Mouse (Mus musculus) stomach, embryonic 16.5 days (tissue): ENCODE measurements around the gene Ube2e2. TPM values are rescaled to one million over a fixed set of nuclear protein-coding genes. Genes with fewer than 3 reads are reported as not detected.
A peak's percentile ranks its signal among the peaks of the same experiment; 100 is the strongest.
"Not testable (repeated sequence)": the region's sequence is repeated elsewhere in the genome, so short reads cannot be mapped to it uniquely, and the experiment has no call there.

Source experiments
- ATAC-seq: fragments of 200-750 bp; cut with Nextera tagmentation; 2 replicates; pipeline ENCODE4 v1.8.0; 2017; ENCODE audit warnings: moderate number of reproducible peaks, moderate TSS enrichment; ENCODE audit not compliant: insufficient read depth, low FRiP score
- H3K27ac ChIP-seq: fragments of 300-500 bp; sonication (generic); 2 replicates; pipeline ENCODE4 v1.5.1; 2014; ENCODE audit warnings: low read length
- H3K27me3 ChIP-seq: fragments of 300-500 bp; sonication (generic); 2 replicates; pipeline ENCODE4 v1.6.1; 2014; ENCODE audit warnings: low read length, control low read depth, mixed read lengths; ENCODE audit not compliant: control insufficient read depth, insufficient read depth
- H3K36me3 ChIP-seq: fragments of 300-500 bp; sonication (generic); 2 replicates; pipeline ENCODE4 v1.6.1; 2014; ENCODE audit warnings: low read length; ENCODE audit not compliant: control insufficient read depth, insufficient read depth
- H3K4me1 ChIP-seq: fragments of 300-500 bp; sonication (generic); 2 replicates; pipeline ENCODE4 v1.6.1; 2014; ENCODE audit warnings: low read length, control low read depth, mixed read lengths; ENCODE audit not compliant: control insufficient read depth, insufficient read depth
- H3K4me2 ChIP-seq: fragments of 300-500 bp; sonication (generic); 2 replicates; pipeline ENCODE4 v1.6.1; 2014; ENCODE audit warnings: low read depth, low read length, mixed read lengths
- H3K4me3 ChIP-seq: fragments of 300-500 bp; sonication (generic); replicated peaks from 2 replicates; pipeline ENCODE4 v1.5.1; 2014; ENCODE audit warnings: mild to moderate bottlenecking, low read length
- H3K9ac ChIP-seq: fragments of 300-500 bp; sonication (generic); 2 replicates; pipeline ENCODE4 v1.6.1; 2014; ENCODE audit warnings: low read length
- H3K9me3 ChIP-seq: fragments of 300-500 bp; sonication (generic); replicated peaks from 2 replicates; pipeline ENCODE4 v1.6.1; 2016; ENCODE audit warnings: low read length, control low read depth; ENCODE audit not compliant: control insufficient read depth
- WGBS: fragments of 180-500 bp; shearing (Covaris S2); extraction: QIAGEN DNeasy Blood & Tissue Kit; methylation state at CpG from one replicate; pipeline ENCODE4 v1.1.7; 2014; 5-methylcytosine and 5-hydroxymethylcytosine counted together
- polyA plus RNA-seq: library from polyadenylated mRNA; unstranded; fragments of >200 nt; fragmentation: Nextera tagmentation; extraction: Ambion mirVana; gene quantifications from 2 replicates; pipeline ENCODE4 v1.2.1, GENCODE M21; 2015

Ube2e2 gene
- polyA plus RNA-seq, 1 experiment from 2014 or later = 56.1 TPM

DNA sequence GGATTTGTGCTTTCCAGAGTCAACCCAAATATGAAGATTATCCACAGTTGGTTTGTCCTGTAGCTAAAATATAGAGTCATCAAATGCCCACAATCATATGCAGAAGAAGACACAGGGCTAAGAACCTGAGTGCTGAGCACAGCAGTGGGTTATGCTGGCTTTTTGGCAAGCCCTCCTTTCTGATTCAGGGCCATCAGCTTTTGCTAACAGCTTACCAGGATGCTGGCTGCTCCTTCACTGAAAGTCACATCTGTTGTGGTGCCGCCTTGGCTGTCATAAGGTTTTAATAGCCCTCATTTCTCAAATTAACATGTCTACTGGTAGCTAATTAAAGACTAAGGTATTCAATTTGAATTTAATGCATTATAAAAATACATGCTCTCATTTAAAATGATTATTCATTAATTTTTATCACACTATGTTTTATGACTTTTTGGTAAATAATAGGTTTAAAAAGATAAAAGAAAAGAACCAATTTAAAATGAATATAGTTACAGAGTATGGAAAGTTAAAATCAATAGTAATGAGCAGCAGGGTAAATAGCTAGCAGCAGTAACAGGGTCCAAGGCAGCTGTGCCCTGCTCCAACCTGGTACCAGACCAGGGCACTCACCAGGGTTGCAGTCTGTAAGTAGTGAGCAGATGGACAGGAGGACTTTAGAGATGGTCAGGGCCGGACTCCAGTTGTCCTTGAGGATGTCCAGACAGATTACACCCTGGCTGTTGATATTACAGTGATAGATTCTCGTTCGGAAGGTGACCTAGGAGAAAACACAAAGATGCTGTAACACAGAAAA lies 307.6 kb downstream of the Ube2e2 start:
- 83% methylated on average over 4 of the region's 4 CpGs for WGBS
- H3K4me2 ChIP-seq = no peak overlapping the region
- no peak for ATAC-seq

DNA sequence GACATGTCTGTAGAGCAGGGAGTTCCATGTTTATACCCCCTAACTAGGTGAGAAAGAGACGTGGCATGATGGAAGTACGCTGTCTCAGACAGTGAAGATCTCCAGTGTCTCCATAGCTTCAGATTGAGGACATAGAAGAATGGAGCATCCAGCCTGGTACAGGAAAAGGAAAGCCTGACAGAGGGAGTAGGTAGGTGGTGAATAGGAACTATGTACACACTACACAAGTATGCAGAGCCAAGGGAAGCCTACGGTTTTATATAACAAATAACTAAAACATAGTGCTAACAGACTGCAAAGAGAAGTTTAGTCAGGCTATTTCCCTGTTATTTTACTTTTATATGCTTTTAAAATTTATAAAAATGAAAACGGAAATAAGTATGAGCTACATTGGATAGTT lies 312.3 kb downstream of the Ube2e2 start:
- no peaks in the 10 kb centered on the region for H3K9me3 ChIP-seq
- H3K4me3 ChIP-seq = no peak overlapping the region
- H3K27ac ChIP-seq = no peak overlapping the region
- 91% methylated on average over 4 of the region's 4 CpGs for WGBS
- ATAC-seq = no peak
- H3K4me1 ChIP-seq = no peaks in the 10 kb centered on the region
- no peak overlapping the region for H3K9ac ChIP-seq
- H3K27me3 ChIP-seq = no peaks in the 10 kb centered on the region
- H3K36me3 ChIP-seq = no peaks in the 10 kb centered on the region
- no peak overlapping the region for H3K4me2 ChIP-seq

More for the DNA sequence above, 307.6 kb downstream of the Ube2e2 start:
- no peaks in the 10 kb centered on the region for H3K36me3 ChIP-seq
- no peak overlapping the region for H3K9ac ChIP-seq
- H3K4me3 ChIP-seq = no peak overlapping the region
- H3K4me1 ChIP-seq = no peaks in the 10 kb centered on the region
- H3K9me3 ChIP-seq = no peaks in the 10 kb centered on the region
- H3K27me3 ChIP-seq = no peaks in the 10 kb centered on the region
- H3K27ac ChIP-seq = no peak overlapping the region

DNA sequence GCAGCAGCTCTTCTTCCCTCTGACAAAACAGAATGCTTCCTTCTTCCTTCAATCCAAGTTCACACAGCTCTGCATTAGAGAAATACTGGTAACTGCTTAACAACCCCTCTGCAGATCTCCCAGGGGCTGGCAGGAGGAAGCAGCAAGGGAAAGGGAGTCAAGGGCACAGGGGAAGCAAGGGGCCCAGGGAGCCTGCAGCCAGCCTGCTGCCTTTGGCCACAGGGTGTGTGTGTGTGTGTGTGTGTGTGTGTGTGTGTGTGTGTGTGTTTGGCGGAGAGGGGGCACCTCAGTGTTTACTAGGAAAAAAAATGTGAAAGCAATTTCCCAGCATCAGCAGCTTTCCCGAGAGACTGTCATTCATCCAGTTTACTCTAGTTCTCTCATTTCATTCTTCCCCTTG lies 319.3 kb downstream of the Ube2e2 start:
- Histone ChIP-seq H3K27me3 (no peaks in the 10 kb centered on the region), H3K4me2 (no peak overlapping the region), H3K36me3 (no peaks in the 10 kb centered on the region), H3K9me3 (no peaks in the 10 kb centered on the region), H3K9ac (no peak overlapping the region), H3K4me3 (no peak overlapping the region), H3K4me1 (no peaks in the 10 kb centered on the region), H3K27ac (no peak overlapping the region)
- ATAC-seq = no peak
- 35% methylated on average over 2 of the region's 2 CpGs for WGBS

DNA sequence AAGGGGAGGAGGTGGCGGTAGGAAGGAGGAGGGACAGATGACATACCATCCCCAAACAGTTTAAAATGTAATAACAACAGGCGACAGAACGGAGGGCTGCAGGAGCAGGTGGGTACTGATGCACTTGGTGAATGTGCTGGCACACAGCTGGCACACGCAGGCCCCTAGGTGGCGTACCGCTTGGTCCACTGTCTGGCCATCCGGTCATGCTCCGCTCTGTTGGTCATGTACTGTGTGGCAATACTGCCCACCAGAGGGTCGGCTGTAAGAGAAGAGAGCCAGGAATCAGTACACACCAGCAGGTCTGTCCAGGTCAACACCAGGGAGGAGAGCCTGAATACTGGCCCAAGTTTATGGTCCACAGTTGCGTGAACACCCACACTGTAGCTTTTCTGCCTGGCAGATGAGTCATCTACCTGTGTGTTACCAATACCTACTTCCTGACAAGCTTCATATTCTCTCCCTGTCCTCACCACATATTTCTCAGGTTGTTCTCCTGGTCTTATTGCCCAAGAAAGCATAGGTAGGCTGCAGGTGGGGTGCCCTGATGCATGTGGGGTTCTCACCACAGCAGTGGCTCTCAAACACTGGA lies 319.8 kb downstream of the Ube2e2 start:
- no peak for ATAC-seq
- Histone ChIP-seq H3K27ac (no peak overlapping the region), H3K9ac (no peak overlapping the region), H3K27me3 (no peaks in the 10 kb centered on the region), H3K4me2 (no peak overlapping the region), H3K4me1 (no peaks in the 10 kb centered on the region), H3K36me3 (no peaks in the 10 kb centered on the region), H3K4me3 (no peak overlapping the region), H3K9me3 (no peaks in the 10 kb centered on the region)
- WGBS = 90% methylated on average over 10 of the region's 10 CpGs

DNA sequence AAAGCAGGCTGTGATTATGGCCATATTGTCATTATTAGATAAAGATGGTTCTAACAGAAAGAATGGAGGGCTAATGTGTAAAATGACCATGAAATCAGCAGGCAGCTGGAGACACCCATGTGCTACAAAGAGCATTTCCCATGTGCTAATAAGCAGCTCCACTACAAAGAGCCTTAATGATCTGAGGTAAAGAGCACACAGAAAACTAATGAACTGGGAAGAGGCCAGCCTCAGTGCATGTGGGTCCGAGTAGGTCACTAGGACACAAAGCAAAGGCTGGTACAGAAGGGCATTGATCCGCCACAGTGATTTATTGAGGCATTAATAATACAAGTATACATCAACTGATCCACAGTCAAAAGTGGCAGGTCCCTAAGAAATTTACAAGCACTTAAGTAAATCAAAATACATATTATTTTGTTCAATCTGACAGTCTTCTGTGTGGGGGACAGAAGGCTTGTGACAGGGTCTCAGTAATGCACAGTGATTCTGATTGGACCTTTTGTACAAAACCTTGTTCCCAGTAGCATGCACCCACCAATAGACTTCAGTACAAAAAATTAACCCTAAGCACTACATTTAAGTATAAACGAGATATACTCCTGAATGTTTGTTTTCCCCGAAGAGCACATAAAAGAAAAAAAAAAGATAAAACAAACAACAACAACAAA lies 320.6 kb downstream of the Ube2e2 start:
- Histone ChIP-seq H3K4me2 (no peak overlapping the region), H3K27me3 (no peaks in the 10 kb centered on the region), H3K4me1 (no peaks in the 10 kb centered on the region), H3K36me3 (no peaks in the 10 kb centered on the region), H3K9me3 (no peaks in the 10 kb centered on the region), H3K27ac (no peak overlapping the region), H3K4me3 (no peak overlapping the region), H3K9ac (no peak overlapping the region)
- no peak for ATAC-seq
- WGBS = 66% methylated on average over 4 of the region's 4 CpGs

DNA sequence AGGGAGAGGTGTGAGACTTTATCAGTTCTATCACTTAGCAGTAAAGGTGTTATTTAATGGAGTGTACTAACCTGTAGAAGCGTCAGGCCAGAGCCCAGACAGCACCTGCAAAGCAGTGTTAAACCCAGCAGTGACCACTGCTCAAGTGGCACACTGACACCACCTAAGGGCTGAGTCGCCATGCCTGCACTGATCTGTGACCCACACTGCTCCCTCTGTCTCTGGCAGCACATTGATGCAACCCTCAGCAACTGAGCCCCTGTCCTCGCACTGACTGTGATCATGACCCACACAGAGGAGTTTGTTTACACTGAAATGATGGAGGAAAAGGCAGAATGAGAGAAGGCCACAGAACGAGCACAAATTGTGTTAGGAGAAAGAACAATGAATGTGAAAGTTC lies 321.2 kb downstream of the Ube2e2 start:
- 59% methylated on average over 4 of the region's 4 CpGs for WGBS
- Histone ChIP-seq H3K4me1 (no peaks in the 10 kb centered on the region), H3K27ac (no peak overlapping the region), H3K4me2 (no peak overlapping the region), H3K4me3 (no peak overlapping the region), H3K9me3 (no peaks in the 10 kb centered on the region), H3K27me3 (no peaks in the 10 kb centered on the region), H3K9ac (no peak overlapping the region), H3K36me3 (no peaks in the 10 kb centered on the region)
- no peak for ATAC-seq

DNA sequence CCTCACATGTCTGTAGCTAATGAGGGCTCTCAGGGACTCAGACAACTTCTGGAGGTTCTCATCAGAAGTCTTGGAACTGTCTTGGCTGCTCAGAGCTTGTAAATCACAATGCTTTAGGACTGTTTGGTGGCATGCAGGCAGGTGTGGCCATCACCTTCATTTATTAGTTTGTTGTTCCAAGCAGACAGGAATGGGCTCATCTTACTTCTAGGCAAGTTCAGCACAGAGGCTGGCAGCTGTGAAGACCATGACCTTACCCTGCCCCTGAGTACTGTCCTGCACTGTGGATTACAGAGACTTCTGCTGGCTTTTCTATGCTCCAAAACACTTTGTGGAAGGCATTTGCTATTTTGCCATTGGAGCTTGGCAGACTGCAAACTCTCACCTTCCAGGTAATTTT lies 324.5 kb downstream of the Ube2e2 start:
- no peak for ATAC-seq
- Histone ChIP-seq H3K4me1 (no peaks in the 10 kb centered on the region), H3K4me3 (no peak overlapping the region), H3K4me2 (no peak overlapping the region), H3K36me3 (no peaks in the 10 kb centered on the region), H3K27me3 (no peaks in the 10 kb centered on the region), H3K27ac (no peak overlapping the region), H3K9ac (no peak overlapping the region), H3K9me3 (no peaks in the 10 kb centered on the region)

DNA sequence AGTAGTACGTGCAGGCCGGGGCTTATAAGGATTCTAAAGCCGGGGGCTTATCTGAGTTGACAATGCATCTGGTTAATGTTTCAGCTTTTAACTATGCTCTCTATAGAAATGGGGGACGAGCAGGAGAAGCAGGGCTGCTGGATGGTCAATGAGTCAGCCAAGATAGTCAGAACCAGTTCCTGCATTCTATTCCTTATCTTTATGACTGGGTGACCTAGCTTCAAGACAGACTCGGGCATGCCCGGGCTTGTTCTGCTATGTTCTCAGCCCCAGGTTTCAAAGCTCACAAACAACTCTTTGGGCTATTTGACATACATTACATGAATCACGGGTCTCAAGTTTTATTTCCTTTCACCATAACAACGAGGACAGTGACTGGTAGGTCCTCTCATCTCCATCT lies 329.1 kb downstream of the Ube2e2 start:
- WGBS = 51% methylated on average over 8 of the region's 8 CpGs
- peak; percentile 44; the same call in 1 of the 2 replicates for ATAC-seq
- not testable (repeated sequence) for H3K4me2 ChIP-seq

DNA sequence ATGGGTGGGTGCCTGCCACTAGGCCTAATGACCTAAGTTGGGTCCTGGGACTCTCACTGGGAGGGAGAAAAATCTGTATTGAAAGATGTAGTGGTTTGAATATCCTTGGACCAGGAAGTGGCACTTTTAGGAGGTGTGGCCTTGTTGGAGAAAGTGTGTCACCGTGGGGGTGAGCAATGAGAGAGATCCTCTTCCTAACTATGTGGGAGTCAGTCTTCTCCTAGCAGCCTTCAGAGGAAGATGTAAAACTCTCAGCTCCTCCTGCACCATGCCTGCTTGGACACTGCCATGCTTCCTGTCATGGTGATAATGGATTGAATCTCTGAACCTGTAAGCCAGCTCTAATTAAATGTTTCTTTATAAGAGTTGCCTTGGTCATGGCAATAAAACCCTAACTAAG lies 338.8 kb downstream of the Ube2e2 start:
- H3K27me3 ChIP-seq = no peaks in the 10 kb centered on the region
- no peak overlapping the region for H3K27ac ChIP-seq
- no peaks in the 10 kb centered on the region for H3K9me3 ChIP-seq
- H3K4me1 ChIP-seq = no peaks in the 10 kb centered on the region
- WGBS = 42% methylated on average over 1 of the region's 1 CpGs
- no peak overlapping the region for H3K9ac ChIP-seq
- ATAC-seq = no peak
- no peak overlapping the region for H3K4me2 ChIP-seq
- no peak overlapping the region for H3K4me3 ChIP-seq
- H3K36me3 ChIP-seq = no peaks in the 10 kb centered on the region

More for the DNA sequence above, 329.1 kb downstream of the Ube2e2 start:
- 0 out of 2 replicates have a peak overlapping the region, but pooled peaks have one; percentile 2 for H3K27ac ChIP-seq
- not testable (repeated sequence) for H3K27me3 ChIP-seq, H3K4me1 ChIP-seq, H3K36me3 ChIP-seq, H3K9me3 ChIP-seq, H3K9ac ChIP-seq, H3K4me3 ChIP-seq
